Mouse (Mus musculus) CH12.LX (cell line): Measurements from ENCODE around the gene Plcxd2. TPM values are rescaled to one million over a fixed set of nuclear protein-coding genes. Genes with fewer than 3 reads are reported as not detected.

ENCODE experiments used
- DNase-seq: peaks from one replicate; pipeline ENCODE4 v3.0.0-alpha.2; 2013; ENCODE audit errors: extremely low read depth
- H3K27ac ChIP-seq: 2 replicates; pipeline ENCODE4 v1.5.1; 2012; ENCODE audit warnings: low read depth, mild to moderate bottlenecking, control low read depth, moderate library complexity; ENCODE audit not compliant: insufficient read depth
- H3K27me3 ChIP-seq: replicated peaks from 2 replicates; pipeline ENCODE3; 2012; ENCODE audit warnings: inconsistent platforms
- H3K36me3 ChIP-seq, 2 experiments: replicated peaks in 1 of 2; 2 replicates each; pipeline versions ENCODE3 to v1.6.1; 2012; ENCODE audit warnings: inconsistent platforms in 1 of 2, low read length in 1 of 2, mild to moderate bottlenecking in 1 of 2, mixed read lengths in 1 of 2, moderate library complexity in 1 of 2; ENCODE audit not compliant: control insufficient read depth in 1 of 2, insufficient read depth in 1 of 2
- H3K4me1 ChIP-seq, 2 experiments: 2 replicates each; pipeline ENCODE4 v1.6.1; 2012; ENCODE audit warnings: inconsistent platforms in 1 of 2, moderate library complexity in 1 of 2; ENCODE audit not compliant: insufficient read depth in 2 of 2, control insufficient read depth in 1 of 2
- H3K4me2 ChIP-seq: 2 replicates; pipeline ENCODE4 v1.6.1; 2012; ENCODE audit warnings: low read depth, mild to moderate bottlenecking, control low read depth; ENCODE audit not compliant: poor library complexity, insufficient read depth, severe bottlenecking
- H3K4me3 ChIP-seq, 3 experiments: fragments of 150-350 bp in 1 of 3; sonication (generic) in 1 of 3; replicated peaks in 1 of 3; 2 replicates each; pipeline versions ENCODE3 to v1.5.1; 2011 to 2012; ENCODE audit warnings: low read depth in 2 of 3, low read length in 2 of 3, mild to moderate bottlenecking in 2 of 3, moderate library complexity in 2 of 3, control low read depth in 1 of 3, improper control_type of control experiment in 1 of 3, inconsistent platforms in 1 of 3, mixed read lengths in 1 of 3; ENCODE audit not compliant: poor library complexity in 1 of 3
- H3K79me2 ChIP-seq: replicated peaks from 2 replicates; pipeline ENCODE4 v1.6.1; 2012; ENCODE audit warnings: mild to moderate bottlenecking, moderate library complexity; ENCODE audit not compliant: control insufficient read depth, poor library complexity, insufficient read depth, severe bottlenecking; ENCODE audit errors: extremely low read depth
- H3K9ac ChIP-seq: 2 replicates; pipeline ENCODE4 v1.6.1; 2012; ENCODE audit warnings: low read depth, mild to moderate bottlenecking, control low read depth, moderate library complexity; ENCODE audit not compliant: insufficient read depth
- H3K9me3 ChIP-seq: replicated peaks from 2 replicates; pipeline ENCODE3; 2012; ENCODE audit warnings: low read length, inconsistent platforms, mixed read lengths
- ETS1 ChIP-seq: conservative IDR thresholded peaks from 2 replicates; pipeline ENCODE4 v1.6.1; 2012; ENCODE audit warnings: low read depth, mild to moderate bottlenecking, inconsistent platforms, low read length, improper control_type of control experiment, moderate library complexity
- HCFC1 ChIP-seq: IDR thresholded peaks from 2 replicates; pipeline ENCODE4 v1.6.1; 2012; ENCODE audit warnings: low read depth, mild to moderate bottlenecking, inconsistent platforms, low read length, improper control_type of control experiment
- JUND ChIP-seq: conservative IDR thresholded peaks from 2 replicates; pipeline ENCODE4 v1.6.1; 2011; ENCODE audit warnings: low read depth, low read length, improper control_type of control experiment
- MEF2A ChIP-seq: IDR thresholded peaks from 2 replicates; pipeline ENCODE4 v1.6.1; 2014; ENCODE audit warnings: low read depth, mild to moderate bottlenecking, inconsistent platforms, low read length, improper control_type of control experiment, borderline replicate concordance
- NRF1 ChIP-seq: IDR thresholded peaks from 2 replicates; pipeline ENCODE4 v1.6.1; 2014; ENCODE audit warnings: low read depth, mild to moderate bottlenecking, inconsistent platforms, low read length, improper control_type of control experiment, moderate library complexity
- RAD21 ChIP-seq: IDR thresholded peaks from 2 replicates; pipeline ENCODE4 v1.6.1; 2011; ENCODE audit warnings: low read depth, mild to moderate bottlenecking, low read length, improper control_type of control experiment, moderate library complexity
- RCOR1 ChIP-seq: conservative IDR thresholded peaks from 2 replicates; pipeline ENCODE4 v1.6.1; 2012; ENCODE audit warnings: low read depth, mild to moderate bottlenecking, inconsistent platforms, low read length, improper control_type of control experiment
- SMC3 ChIP-seq: IDR thresholded peaks from 2 replicates; pipeline ENCODE4 v1.6.1; 2011; ENCODE audit warnings: low read depth, low read length, improper control_type of control experiment
- TBP ChIP-seq: conservative IDR thresholded peaks from 2 replicates; pipeline ENCODE4 v1.6.1; 2011; ENCODE audit warnings: low read depth, low read length, improper control_type of control experiment
- TCF12 ChIP-seq: IDR thresholded peaks from 2 replicates; pipeline ENCODE4 v1.6.1; 2014; ENCODE audit warnings: low read depth, mild to moderate bottlenecking, inconsistent platforms, low read length, improper control_type of control experiment
- ZC3H11A ChIP-seq: IDR thresholded peaks from 2 replicates; pipeline ENCODE4 v1.6.1; 2012; ENCODE audit warnings: low read depth, mild to moderate bottlenecking, inconsistent platforms, low read length, improper control_type of control experiment
- ZMIZ1 ChIP-seq: IDR thresholded peaks from 2 replicates; pipeline ENCODE4 v1.6.1; 2012; ENCODE audit warnings: low read depth, mild to moderate bottlenecking, inconsistent platforms, low read length, improper control_type of control experiment
- ZNF384 ChIP-seq: IDR thresholded peaks from 2 replicates; pipeline ENCODE4 v1.6.1; 2012; ENCODE audit warnings: low read depth, low read length, improper control_type of control experiment, inconsistent platforms
- dilution Hi-C: fragments of 300-500 bp; cut with MboI; formaldehyde crosslinking; loops from 2 replicates; pipeline ENCODE4 v1.14.3; 2020; ENCODE audit warnings: low sequenced_read_pairs; ENCODE audit not compliant: extremely low pct_unique_long_range_greater_than_20kb, extremely low pct_ligation_motif_present
- in situ Hi-C: fragments of 300-500 bp; cut with MboI; formaldehyde crosslinking; loops from 3 replicates; pipeline ENCODE4 v1.14.3; 2019; ENCODE audit warnings: low sequenced_read_pairs, low pct_ligation_motif_present, low pct_unique_long_range_greater_than_20kb, mixed read lengths
- polyA plus RNA-seq: library from polyadenylated mRNA; unstranded; fragments of >175 nt; gene quantifications from 2 replicates; pipeline ENCODE4 v1.2.1, GENCODE M21; 2012; ENCODE audit warnings: low read depth; ENCODE audit not compliant: insufficient read length
- total RNA-seq, 2 experiments: library from RNA; depleted of rRNA; stranded (reverse); fragments of 300-350 nt in 1 of 2; fragments of >200 nt in 1 of 2; gene quantifications; 2 replicates each; pipeline ENCODE4 v1.2.3; 2012 to 2014

Plcxd2 gene
- total and polyA plus RNA-seq, 3 experiments = not detected

- Histone ChIP-seq H3K27ac (no peak overlapping the region), H3K4me3 (no peak overlapping the region), H3K27me3 (no peaks in the 10 kb centered on the region), H3K36me3 (no peaks in the 10 kb centered on the region), H3K4me2 (no peak overlapping the region), H3K9me3 (no peaks in the 10 kb centered on the region), H3K9ac (no peak overlapping the region), H3K79me2 (no peaks in the 10 kb centered on the region), H3K4me1 (0 out of 4 replicates have a peak, but pooled peaks cover 0 to 3% of the 10 kb centered on the region in 2 experiments)
- DNase-seq = no peak
- in situ Hi-C loops (no loop called here), dilution Hi-C loops (no loop called here)
- TF ChIP-seq NRF1 (no peak), ETS1 (no peak), ZNF384 (no peak), JUND (no peak)
These were observed 82.4 kb downstream of the Plcxd2 start for GRCm38 (mm10) chr16:45927601-45928000.

- Histone ChIP-seq H3K79me2 (no peaks in the 10 kb centered on the region), H3K36me3 (no peaks in the 10 kb centered on the region), H3K9me3 (no peaks in the 10 kb centered on the region), H3K4me3 (no peak overlapping the region), H3K4me2 (no peak overlapping the region), H3K4me1 (0 out of 4 replicates have a peak, but pooled peaks cover 0 to 3% of the 10 kb centered on the region in 2 experiments), H3K9ac (no peak overlapping the region), H3K27ac (no peak overlapping the region), H3K27me3 (no peaks in the 10 kb centered on the region)
- DNase-seq = no peak
- dilution Hi-C loops (no loop called here), in situ Hi-C loops (no loop called here)
- TF ChIP-seq TBP = no peak
These were observed 83.1 kb downstream of the Plcxd2 start for GRCm38 (mm10) chr16:45926875-45927274.

GRCm38 (mm10) chr16:45923731-45924424, 86.1 kb downstream of the Plcxd2 start:
- Histone ChIP-seq H3K9me3 (no peaks in the 10 kb centered on the region), H3K27ac (no peak overlapping the region), H3K27me3 (no peaks in the 10 kb centered on the region)
- DNase-seq = no peak
- TF ChIP-seq HCFC1 (no peak), SMC3 (no peak), ZMIZ1 (no peak), TCF12 (no peak), RCOR1 (no peak), ZC3H11A (no peak), RAD21 (no peak), MEF2A (no peak), ETS1 (no peak)
- TF ChIP-seq, all 38 proteins: peak for 0
- H3K36me3 ChIP-seq = no peaks in the 10 kb centered on the region
- no peak overlapping the region for H3K9ac ChIP-seq
- dilution Hi-C loops = no loop called here
- in situ Hi-C loops = no loop called here
- no peaks in the 10 kb centered on the region for H3K4me1 ChIP-seq
- H3K4me2 ChIP-seq = no peak overlapping the region
- H3K79me2 ChIP-seq = no peaks in the 10 kb centered on the region
- no peak overlapping the region for H3K4me3 ChIP-seq
